Mouse (Mus musculus) liver, embryonic 14.5 days (tissue): ENCODE measurements around the gene Mterf1a. TPM values are rescaled to one million over a fixed set of nuclear protein-coding genes. Genes with fewer than 3 reads are reported as not detected.
"Not testable (repeated sequence)": the region's sequence is repeated elsewhere in the genome, so short reads cannot be mapped to it uniquely, and the experiment has no call there.

Experiments used
- ATAC-seq: fragments of 200-750 bp; cut with Nextera tagmentation; 2 replicates; pipeline ENCODE4 v1.8.0; 2017; ENCODE audit warnings: moderate number of reproducible peaks, mild to moderate bottlenecking, moderate library complexity; ENCODE audit not compliant: insufficient read depth
- DNase-seq, 3 experiments: peaks; one replicate each; pipeline ENCODE4 v3.0.0-alpha.2; 2012 to 2013; ENCODE audit warnings: low read depth in 3 of 3, low spot score in 3 of 3
- H3K27ac ChIP-seq: fragments of 300-500 bp; sonication (generic); 2 replicates; pipeline ENCODE4 v1.5.1; 2014; ENCODE audit warnings: moderate library complexity, mild to moderate bottlenecking, control low read depth, inconsistent platforms
- H3K27me3 ChIP-seq: fragments of 300-500 bp; sonication (generic); 2 replicates; pipeline ENCODE4 v1.6.1; 2014; ENCODE audit warnings: mild to moderate bottlenecking, low read length, moderate library complexity; ENCODE audit not compliant: control insufficient read depth, insufficient read depth
- H3K36me3 ChIP-seq: fragments of 300-500 bp; sonication (generic); replicated peaks from 2 replicates; pipeline ENCODE4 v1.6.1; 2014; ENCODE audit warnings: low read depth; ENCODE audit not compliant: control insufficient read depth, insufficient read depth
- H3K4me1 ChIP-seq, 2 experiments: fragments of 200-500 bp in 1 of 2; fragments of 300-500 bp in 1 of 2; sonication (generic) in 1 of 2; replicated peaks; 2 replicates each; pipeline ENCODE4 v1.6.1; 2012 to 2014; ENCODE audit warnings: antibody characterized with exemption in 1 of 2, inconsistent platforms in 1 of 2, low read length in 1 of 2; ENCODE audit not compliant: control insufficient read depth in 2 of 2, insufficient read depth in 2 of 2
- H3K4me2 ChIP-seq: fragments of 300-500 bp; sonication (generic); 2 replicates; pipeline ENCODE4 v1.6.1; 2014; ENCODE audit warnings: low read depth, mild to moderate bottlenecking, control low read depth, moderate library complexity
- H3K4me3 ChIP-seq, 2 experiments: fragments of 200-500 bp in 1 of 2; fragments of 300-500 bp in 1 of 2; sonication (generic) in 1 of 2; 2 replicates each; pipeline ENCODE4 v1.5.1; 2012 to 2014; ENCODE audit warnings: low read depth in 2 of 2, low read length in 2 of 2, mild to moderate bottlenecking in 2 of 2, control low read depth in 1 of 2, inconsistent platforms in 1 of 2, moderate library complexity in 1 of 2; ENCODE audit not compliant: insufficient read depth in 1 of 2
- H3K9ac ChIP-seq: fragments of 300-500 bp; sonication (generic); replicated peaks from 2 replicates; pipeline ENCODE4 v1.6.1; 2014; ENCODE audit warnings: mild to moderate bottlenecking, control low read depth, moderate library complexity
- H3K9me3 ChIP-seq: fragments of 300-500 bp; sonication (generic); 2 replicates; pipeline ENCODE4 v1.6.1; 2016; ENCODE audit warnings: low read length, mixed read lengths; ENCODE audit not compliant: control insufficient read depth
- CTCF ChIP-seq: IDR thresholded peaks from 2 replicates; pipeline ENCODE4 v1.5.1; 2016; ENCODE audit warnings: antibody characterized with exemption, low read depth, control low read depth
- EP300 ChIP-seq: IDR thresholded peaks from 2 replicates; pipeline ENCODE4 v1.6.1; 2016; ENCODE audit warnings: antibody characterized with exemption, low read depth
- WGBS: fragments of 180-500 bp; shearing (Covaris S2); extraction: QIAGEN DNeasy Blood & Tissue Kit; methylation state at CpG from one replicate; pipeline ENCODE4 v1.1.7; 2014; ENCODE audit not compliant: insufficient replicate concordance; 5-methylcytosine and 5-hydroxymethylcytosine counted together
- polyA plus RNA-seq, 2 experiments: library from polyadenylated mRNA; depleted of rRNA in 1 of 2; stranded (reverse) in 1 of 2; unstranded in 1 of 2; fragments of >200 nt; fragmentation: Nextera tagmentation in 1 of 2; extraction: Ambion mirVana in 1 of 2; gene quantifications; 2 replicates each; pipeline versions ENCODE4 v1.2.1 to v1.2.3; 2012 to 2014

Gene Mterf1a
- polyA plus RNA-seq, 2 experiments: 3.5 to 4.9 TPM

GRCm38 (mm10) chr5:3928690-3929046 is 34.9 kb upstream of the Mterf1a start:
- WGBS: under 1% methylated on average over 12 of the region's 12 CpGs
- peak overlapping the region; percentile 69 for H3K4me2 ChIP-seq
- H3K4me3 ChIP-seq: peak overlapping the region; percentile 80 to 99
- H3K9me3 ChIP-seq: no peaks in the 10 kb centered on the region
- H3K9ac ChIP-seq: peak overlapping the region; percentile 78
- DNase-seq (peak; percentile 3 to 40 (median 22)), ATAC-seq (peak; percentile 64)
- no peak overlapping the region; the same call in 1 of the 2 replicates for H3K27ac ChIP-seq
- TF ChIP-seq CTCF: no peak
- TF ChIP-seq EP300: no peak
- H3K36me3 ChIP-seq: no peaks in the 10 kb centered on the region
- no peaks in the 10 kb centered on the region for H3K27me3 ChIP-seq
- peaks cover 5 to 8% of the 10 kb centered on the region in 2 experiments; a peak in 3 of 4 replicates for H3K4me1 ChIP-seq

- peak within 1 kb of the TSS; percentile 78 for H3K9ac ChIP-seq
- H3K27ac ChIP-seq: no peak within 1 kb of the TSS; the same call in 1 of the 2 replicates
- no peaks in the 10 kb centered on the region for H3K27me3 ChIP-seq
- H3K4me1 ChIP-seq: peaks cover 5 to 8% of the 10 kb centered on the region in 2 experiments; a peak in 3 of 4 replicates
- peak; percentile 15 to 29 (median 26) for DNase-seq
- H3K36me3 ChIP-seq: no peaks in the 10 kb centered on the region
- WGBS: under 1% methylated on average over 72 of the region's 82 CpGs
- peak within 1 kb of the TSS; percentile 69 for H3K4me2 ChIP-seq
- H3K9me3 ChIP-seq: no peaks in the 10 kb centered on the region
- TF ChIP-seq EP300: no peak
- TF ChIP-seq CTCF: no peak
- peak within 1 kb of the TSS; percentile 80 to 99 for H3K4me3 ChIP-seq
- ATAC-seq: peak; percentile 89
Observed at GRCm38 (mm10) chr5:3927801-3928689, 34.3 kb upstream of the Mterf1a start, which contains the start of gene Akap9. TSS of gene Akap9 (plus strand) at chr5:3928054.

- Histone ChIP-seq H3K9ac (no peak overlapping the region), H3K9me3 (no peaks in the 10 kb centered on the region), H3K4me1 (peaks cover 5 to 8% of the 10 kb centered on the region in 2 experiments; a peak in 3 of 4 replicates), H3K4me2 (no peak overlapping the region), H3K27me3 (no peaks in the 10 kb centered on the region), H3K36me3 (no peaks in the 10 kb centered on the region), H3K27ac (no peak overlapping the region), H3K4me3 (no peak overlapping the region)
- no peak for TF ChIP-seq CTCF
- ATAC-seq (no peak), DNase-seq (no peak)
- 50% methylated on average over 4 of the region's 4 CpGs for WGBS
Observed at GRCm38 (mm10) chr5:3926666-3927065, 32.9 kb upstream of the Mterf1a start.

GRCm38 (mm10) chr5:3922350-3922749 is 28.6 kb upstream of the Mterf1a start:
- TF ChIP-seq CTCF: no peak
- TF ChIP-seq EP300: no peak
- no peaks in the 10 kb centered on the region for H3K9me3 ChIP-seq
- H3K27ac ChIP-seq: no peak overlapping the region
- 54% methylated on average over 2 of the region's 2 CpGs for WGBS
- no peaks in the 10 kb centered on the region for H3K36me3 ChIP-seq
- no peak overlapping the region for H3K9ac ChIP-seq
- H3K4me3 ChIP-seq: no peak overlapping the region
- H3K27me3 ChIP-seq: no peaks in the 10 kb centered on the region
- ATAC-seq: no peak
- no peak overlapping the region for H3K4me2 ChIP-seq
- peaks cover 0 to 1% of the 10 kb centered on the region in 2 experiments; a peak in 2 of 4 replicates for H3K4me1 ChIP-seq
- no peak for DNase-seq

- no peaks in the 10 kb centered on the region for H3K27me3 ChIP-seq
- no peak overlapping the region for H3K9ac ChIP-seq
- no peaks in the 10 kb centered on the region for H3K4me1 ChIP-seq
- no peaks in the 10 kb centered on the region for H3K36me3 ChIP-seq
- 28% methylated on average over 2 of the region's 2 CpGs for WGBS
- H3K9me3 ChIP-seq: no peaks in the 10 kb centered on the region
- H3K27ac ChIP-seq: no peak overlapping the region
- no peak overlapping the region for H3K4me3 ChIP-seq
- ATAC-seq (no peak), DNase-seq (no peak)
- no peak overlapping the region for H3K4me2 ChIP-seq
- TF ChIP-seq CTCF: no peak
- no peak for TF ChIP-seq EP300
Observed at GRCm38 (mm10) chr5:3905471-3905870, 11.7 kb upstream of the Mterf1a start.

GRCm38 (mm10) chr5:3894294-3894619 is 524 bp upstream of the Mterf1a start:
- not testable (repeated sequence) for ATAC-seq

More at GRCm38 (mm10) chr5:3894294-3894619, 524 bp upstream of the Mterf1a start:
- H3K36me3 ChIP-seq, H3K4me3 ChIP-seq, H3K27ac ChIP-seq, H3K27me3 ChIP-seq, H3K4me1 ChIP-seq, DNase-seq, H3K9ac ChIP-seq, H3K4me2 ChIP-seq, H3K9me3 ChIP-seq: not testable (repeated sequence)
- 87% methylated on average over 4 of the region's 4 CpGs for WGBS
